Mouse (Mus musculus) heart, postnatal 14 days (tissue): ENCODE results near the gene Ntn5. TPM values are rescaled to one million over a fixed set of nuclear protein-coding genes. Genes with fewer than 3 reads are reported as not detected.
"Not testable (repeated sequence)": the region's sequence is repeated elsewhere in the genome, so short reads cannot be mapped to it uniquely, and the experiment has no call there.

Experiments used
- DNase-seq, 2 experiments: peaks; one replicate each; pipeline ENCODE4 v3.0.0; 2021 to 2022
- intact Hi-C: fragments of 180-260 bp; cut with DNase I; formaldehyde crosslinking; loops from one replicate; pipeline ENCODE4 v1.15.1; 2025
- total RNA-seq, 2 experiments: library from RNA; stranded (reverse); gene quantifications; 2 replicates each; pipeline ENCODE4 v1.2.3; 2021

Ntn5 gene
- total RNA-seq, 2 experiments from 2014 or later = 0.12 to 0.24 TPM

- DNase-seq, intact Hi-C loops: not testable (repeated sequence)
These were observed 33.3 kb upstream of the Ntn5 start for GRCm38 (mm10) chr7:45650484-45650883.

DNA sequence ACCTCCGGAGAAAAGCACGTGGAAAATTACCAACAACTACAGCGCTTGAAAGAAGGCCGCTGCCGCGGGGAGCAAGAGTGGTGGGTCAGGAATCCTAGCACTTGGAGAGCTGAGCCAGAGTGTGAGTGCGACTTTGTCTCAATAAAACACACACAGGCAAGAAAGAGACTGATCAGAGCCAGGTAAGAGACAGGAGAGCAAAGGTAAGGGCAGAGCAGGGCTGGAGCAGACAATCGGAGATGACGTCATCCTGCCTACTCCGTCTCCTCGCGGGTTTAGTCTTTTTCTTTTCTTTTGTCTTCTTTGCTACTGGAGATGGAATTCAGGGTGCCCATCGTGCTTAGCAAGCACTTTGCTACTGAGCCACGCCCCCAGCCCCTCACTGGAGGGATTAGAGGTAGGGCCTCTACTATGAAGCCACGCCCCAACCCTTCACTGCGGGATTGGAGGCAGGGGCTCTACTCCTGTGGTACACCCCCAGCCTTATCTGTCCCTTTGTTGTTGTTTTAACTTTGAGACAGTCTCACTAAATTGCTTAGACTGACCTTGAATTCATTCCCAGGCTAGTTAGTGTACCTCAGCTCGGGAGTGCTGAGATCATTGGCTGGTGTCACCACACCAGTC lies 29.3 kb upstream of the Ntn5 start:
- intact Hi-C loops = no loop called here
- no peak for DNase-seq

- intact Hi-C loops = no loop called here
These were observed 22.9 kb upstream of the Ntn5 start for GRCm38 (mm10) chr7:45660746-45661478.

DNA sequence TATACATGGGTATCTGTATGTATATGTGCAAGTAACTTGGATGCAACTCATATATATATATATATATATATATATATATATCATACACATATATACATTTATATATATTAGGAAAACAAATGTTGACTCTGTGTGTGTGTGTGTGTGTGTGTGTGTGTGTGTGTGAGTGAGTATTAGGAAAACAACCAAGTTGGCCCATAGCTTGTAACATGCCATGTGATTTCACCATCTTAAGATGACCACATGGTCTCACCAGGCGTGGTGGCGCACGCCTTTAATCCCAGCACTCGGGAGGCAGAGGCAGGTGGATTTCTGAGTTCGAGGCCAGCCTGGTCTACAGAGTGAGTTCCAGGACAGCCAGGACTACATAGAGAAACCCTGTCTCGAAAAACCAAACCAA lies 22.1 kb upstream of the Ntn5 start:
- DNase-seq, intact Hi-C loops: not testable (repeated sequence)

More at GRCm38 (mm10) chr7:45660746-45661478, 22.9 kb upstream of the Ntn5 start:
- no peak for DNase-seq

DNA sequence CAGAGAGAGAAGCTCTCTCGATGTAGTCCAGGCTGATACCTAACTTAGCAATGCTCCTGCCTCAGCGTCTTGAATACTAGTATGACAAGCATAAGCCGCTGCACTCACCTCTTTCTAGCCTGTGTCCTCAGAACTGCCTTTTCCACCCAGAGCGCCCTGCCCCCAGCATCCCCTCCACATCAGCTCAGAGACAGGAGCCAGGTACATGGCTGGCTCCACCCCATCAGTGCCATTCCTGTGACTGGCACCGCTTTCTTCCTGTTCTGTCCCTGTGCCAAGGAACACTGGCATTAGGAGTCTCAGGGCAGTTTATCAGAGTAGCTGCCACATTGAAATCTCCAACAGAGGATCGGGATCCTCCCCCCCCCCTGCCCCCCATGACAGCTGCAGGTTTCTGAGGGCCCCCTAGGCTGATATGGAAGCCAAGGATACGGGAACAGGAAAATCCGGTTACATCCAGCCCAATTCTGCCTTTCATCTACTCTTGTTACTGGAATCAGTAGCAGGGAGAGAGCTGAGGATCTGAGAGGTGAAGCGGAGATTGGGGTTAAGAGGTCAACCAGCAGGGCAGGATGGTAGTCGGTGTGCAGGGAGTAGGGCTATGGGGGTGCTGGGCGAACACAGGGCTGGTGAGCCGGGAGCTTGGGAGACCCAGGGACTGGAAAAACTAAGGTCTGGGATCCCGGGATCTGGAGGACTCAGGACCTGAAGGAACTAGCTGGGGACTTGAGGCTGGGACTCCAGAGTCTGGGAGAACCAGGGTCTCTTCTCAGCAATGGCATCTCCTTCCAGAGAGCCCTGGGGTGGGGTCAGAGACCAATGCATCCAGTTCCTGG lies 18.3 kb upstream of the Ntn5 start:
- intact Hi-C loops = no loop called here
- no peak for DNase-seq

- intact Hi-C loops = no loop called here
- no peak for DNase-seq
These were observed 17.7 kb upstream of the Ntn5 start, which contains the start of gene Fut2 for GRCm38 (mm10) chr7:45666161-45666560. Gene Fut2 (minus strand): TSS chr7:45666394.

- DNase-seq = no peak
- intact Hi-C loops = no loop called here
These were observed 16.1 kb upstream of the Ntn5 start for GRCm38 (mm10) chr7:45667761-45668160.

GRCm38 (mm10) chr7:45668921-45669320 lies 14.9 kb upstream of the Ntn5 start:
- DNase-seq = no peak
- intact Hi-C loops = no loop called here

DNA sequence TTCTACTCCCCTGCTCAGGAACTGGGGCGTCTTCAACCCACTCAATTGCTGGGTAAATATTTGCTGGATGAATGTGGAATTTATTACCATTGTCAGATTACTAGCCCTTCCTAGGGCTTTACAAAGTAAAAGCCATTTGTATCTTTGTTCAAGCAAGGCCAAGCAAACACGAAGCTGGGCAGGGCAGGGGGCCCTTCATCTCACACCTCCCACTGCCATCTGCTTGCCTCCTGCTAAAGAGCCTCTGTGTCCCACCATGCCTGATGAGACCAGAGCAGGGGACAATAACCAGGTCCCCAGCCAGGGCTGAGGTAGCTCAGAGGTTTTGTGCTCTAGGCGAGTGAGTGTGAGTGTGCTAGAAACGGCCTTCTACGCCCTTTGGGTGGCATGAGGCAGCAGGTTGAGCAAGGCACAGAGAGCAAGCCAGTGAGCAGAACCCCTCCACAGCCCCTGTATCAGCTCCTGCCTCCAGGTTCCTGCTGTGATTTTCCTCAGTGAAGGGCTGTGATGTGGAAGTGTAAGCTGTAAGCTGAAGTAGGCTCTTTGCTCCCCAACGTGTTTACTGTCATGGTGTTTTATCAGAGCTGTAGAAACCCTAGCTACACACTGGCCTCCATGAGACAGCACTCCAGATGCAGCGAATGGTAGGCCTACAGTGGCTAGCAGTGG lies 6.1 kb upstream of the Ntn5 start:
- intact Hi-C loops = loop anchor here (2.0 kb wide), 1 partner anchor 31 kb away; no protein-coding TSS in a partner anchor

DNA sequence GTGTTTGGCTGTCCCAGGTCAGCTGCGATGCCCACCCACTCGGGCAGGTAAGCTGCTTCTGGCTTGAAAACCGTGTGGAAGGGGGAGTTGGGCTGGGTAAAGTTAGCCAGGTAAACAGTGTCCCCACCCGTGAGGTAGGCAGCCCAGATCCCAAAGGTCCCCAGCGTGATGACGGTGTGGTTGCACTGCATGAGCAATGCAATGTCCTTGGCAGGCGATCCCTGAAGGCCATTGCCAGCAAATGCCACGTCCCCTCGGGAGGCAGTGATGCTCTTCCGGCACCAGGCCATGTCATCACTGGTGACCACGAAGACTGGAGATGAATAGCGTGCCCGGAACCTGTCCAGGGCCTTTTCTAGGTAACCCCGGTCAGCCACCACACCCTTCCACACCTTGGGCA lies 5.3 kb upstream of the Ntn5 start:
- no peak for DNase-seq
- intact Hi-C loops = no loop called here

More for the DNA sequence above, 6.1 kb upstream of the Ntn5 start:
- no peak for DNase-seq

- intact Hi-C loops = no loop called here
- DNase-seq = peak; percentile 57 to 60
These were observed 3.7 kb upstream of the Ntn5 start for GRCm38 (mm10) chr7:45679966-45680621.

DNA sequence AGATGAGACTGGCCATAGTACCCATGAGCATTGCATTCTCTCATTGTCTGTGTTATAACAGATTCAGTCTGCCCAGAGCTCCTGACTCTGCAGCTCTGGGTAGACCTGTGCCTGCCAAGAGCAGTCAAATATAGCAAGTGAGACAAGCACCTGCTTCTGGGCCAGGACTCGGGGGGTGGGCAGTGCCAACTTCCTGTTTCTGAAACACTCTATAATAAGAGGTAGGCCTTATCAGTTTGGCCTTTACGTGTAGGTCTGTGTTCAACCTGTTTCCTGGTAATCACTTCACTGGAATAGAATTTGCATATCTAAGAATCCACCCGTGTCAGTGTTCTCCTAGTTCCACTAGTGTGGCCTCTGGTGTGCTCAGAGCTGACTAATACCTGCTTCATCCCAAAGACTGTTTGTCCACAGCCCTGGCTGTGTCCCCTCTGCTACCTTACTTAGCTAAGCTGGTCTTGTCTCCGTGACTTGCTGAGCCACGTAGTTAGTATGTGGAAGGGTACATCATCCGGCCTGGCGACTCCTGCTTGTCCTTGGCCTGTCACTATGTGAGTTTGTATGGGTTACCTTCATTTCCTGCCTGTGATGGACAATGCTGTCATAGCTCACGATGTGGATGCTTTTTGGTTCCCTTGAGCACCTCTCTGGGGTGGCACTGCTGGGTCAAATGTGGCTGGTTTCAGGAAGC lies 2.6 kb upstream of the Ntn5 start:
- intact Hi-C loops = no loop called here
- peak; percentile 50 to 67 for DNase-seq

DNA sequence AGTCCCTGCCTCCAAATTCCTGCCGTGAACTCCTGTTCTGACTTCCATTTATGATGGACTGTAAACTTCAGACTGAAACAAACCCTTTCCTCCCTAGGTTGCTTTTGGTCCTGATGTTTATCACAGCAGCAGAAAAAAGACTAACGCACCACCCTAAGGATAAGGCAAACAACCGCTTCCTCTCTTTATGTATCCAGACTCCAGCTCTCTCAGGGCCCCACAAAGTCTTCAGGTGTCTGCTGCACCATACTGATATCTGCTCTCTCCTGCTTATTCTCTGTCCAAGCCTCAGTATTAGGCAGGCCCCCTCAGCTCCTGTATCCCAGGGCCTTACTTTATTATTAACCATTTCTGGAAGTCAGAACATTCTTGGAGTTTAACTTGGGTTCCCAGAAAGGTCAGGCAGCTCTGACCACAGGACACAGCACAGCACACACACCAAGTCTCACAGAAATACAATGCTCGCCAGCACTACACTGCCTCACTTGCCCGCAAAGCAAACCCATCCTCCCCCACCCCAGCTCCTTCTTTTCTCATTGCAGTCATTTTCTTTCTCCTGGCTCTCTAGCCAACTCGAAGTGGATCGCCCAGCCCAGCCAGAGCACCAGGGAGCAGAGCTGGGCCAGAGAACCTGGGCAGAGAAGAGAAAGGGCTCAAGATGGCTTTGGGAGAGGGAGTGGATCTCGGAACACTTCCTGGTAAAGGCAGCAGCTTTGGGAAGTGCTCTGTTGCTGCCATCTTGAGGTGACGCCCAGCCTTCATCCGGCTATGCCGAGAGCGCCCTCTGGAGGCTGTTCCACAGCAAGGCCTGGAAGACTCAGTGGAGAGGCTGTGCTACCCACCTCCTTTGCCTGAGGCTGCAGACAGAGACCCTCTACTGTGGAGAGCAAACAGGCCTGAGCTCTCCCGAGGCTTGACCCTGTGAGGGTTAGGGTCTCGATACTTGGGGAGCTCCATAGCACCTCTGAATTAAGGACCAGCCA lies 1.4 kb upstream of the Ntn5 start:
- peak; percentile 90 to 94 for DNase-seq
- intact Hi-C loops = loop anchor here (2.0 kb wide), 2 partner anchors 54 to 92 kb away; no protein-coding TSS in a partner anchor

DNA sequence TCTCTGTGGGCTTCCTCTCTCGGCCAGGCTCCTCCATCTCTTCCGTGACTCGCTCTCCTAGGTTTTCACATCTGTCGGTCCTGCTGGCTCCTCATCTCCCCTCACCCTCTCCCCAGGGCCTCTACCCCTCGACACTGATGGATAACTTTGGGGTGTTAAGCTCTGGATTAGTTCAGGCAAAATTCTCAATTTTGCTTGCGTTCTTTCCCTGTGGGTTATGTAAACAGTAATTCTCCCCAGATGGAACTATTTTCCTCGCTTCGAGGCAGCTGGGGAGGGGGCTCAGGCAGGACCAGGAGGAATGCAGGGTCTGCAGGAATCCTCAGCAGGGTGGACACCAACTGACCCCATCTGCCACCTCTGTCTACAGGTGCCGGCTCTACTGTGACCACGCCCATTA lies 2.0 kb downstream of the Ntn5 start:
- intact Hi-C loops = no loop called here

DNA sequence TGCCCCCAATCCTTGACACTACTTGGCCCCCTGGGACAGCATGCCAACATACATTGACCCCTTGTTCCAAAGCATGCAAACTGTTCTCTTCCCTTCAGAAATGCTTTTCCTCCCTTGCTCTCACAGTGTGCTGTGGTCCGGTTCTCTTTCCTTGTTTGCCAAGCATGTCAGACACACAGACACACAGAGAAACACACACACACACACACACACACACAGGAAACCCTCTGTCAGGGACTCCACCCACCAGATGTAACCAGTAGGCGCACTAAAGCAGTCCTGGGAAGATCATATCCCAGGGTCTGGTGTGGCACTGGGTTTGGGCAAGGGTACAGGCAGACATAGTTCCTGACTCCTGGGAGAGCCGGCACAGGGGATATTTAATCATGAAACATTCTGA lies 3.0 kb downstream of the Ntn5 start:
- intact Hi-C loops = no loop called here
- DNase-seq = no peak

More for the DNA sequence above, 2.0 kb downstream of the Ntn5 start:
- no peak for DNase-seq

DNA sequence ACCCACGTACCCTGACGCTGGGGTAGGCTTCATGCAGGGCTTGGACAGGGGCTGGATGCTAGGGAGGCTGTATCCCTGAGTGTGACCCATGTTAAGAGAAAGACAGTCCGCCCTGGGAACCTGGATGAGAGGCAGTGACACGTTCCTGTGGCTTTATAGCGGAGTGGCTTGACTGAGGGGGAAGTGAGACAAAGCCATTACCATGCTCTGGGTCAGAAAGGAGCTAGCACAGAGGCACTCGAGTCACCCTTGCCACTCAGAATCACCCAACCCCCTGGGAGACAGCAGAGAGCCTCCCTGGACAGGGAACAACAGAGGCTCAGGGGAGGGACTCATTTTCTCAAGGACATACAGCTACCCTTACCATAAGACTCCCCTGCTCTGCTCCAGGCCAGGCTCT lies 5.3 kb downstream of the Ntn5 start:
- intact Hi-C loops = no loop called here
- no peak for DNase-seq

GRCm38 (mm10) chr7:45689800-45690199 lies 6.0 kb downstream of the Ntn5 start:
- intact Hi-C loops = no loop called here
- no peak for DNase-seq

GRCm38 (mm10) chr7:45692364-45692763 lies 8.5 kb downstream of the Ntn5 start:
- intact Hi-C loops = no loop called here

More at GRCm38 (mm10) chr7:45692364-45692763, 8.5 kb downstream of the Ntn5 start:
- no peak for DNase-seq
